Mouse (Mus musculus): ENCODE measurements around the gene Tes3-ps. TPM values are rescaled to one million over a fixed set of nuclear protein-coding genes. Genes with fewer than 3 reads are reported as not detected.
A peak's percentile ranks its signal among the peaks of the same experiment; 100 is the strongest.

Tes3-ps gene
- total RNA-seq, 2 experiments from 2014 or later, result 0.79 to 1.7 TPM

GRCm38 (mm10) chr13:49530636-49531035, 37.5 kb downstream of the Tes3-ps start:
- no peak overlapping the region for H3K4me3 ChIP-seq
- DNase-seq (ENCODE audit: low spot score in 2 of 2), result no peak
- peak; percentile 43 for TF ChIP-seq CTCF (conservative IDR thresholded peaks at IDR 0.05)
- H3K27ac ChIP-seq, result no peak overlapping the region

GRCm38 (mm10) chr13:49536946-49537345, 43.8 kb downstream of the Tes3-ps start:
- H3K4me3 ChIP-seq, result no peak overlapping the region
- H3K27ac ChIP-seq, result no peak overlapping the region
- TF ChIP-seq CTCF (conservative IDR thresholded peaks at IDR 0.05), result no peak
- no peak for DNase-seq (ENCODE audit: low spot score in 2 of 2)

GRCm38 (mm10) chr13:49538693-49539092, 45.6 kb downstream of the Tes3-ps start:
- no peak for DNase-seq (ENCODE audit: low spot score in 2 of 2)
- H3K4me3 ChIP-seq, result no peak overlapping the region
- H3K27ac ChIP-seq, result no peak overlapping the region
- TF ChIP-seq CTCF (conservative IDR thresholded peaks at IDR 0.05), result no peak

GRCm38 (mm10) chr13:49544279-49544678, 51.2 kb downstream of the Tes3-ps start, which contains the start of gene Aspn:
Aspn (plus strand) TSS chr13:49544443.
- Histone ChIP-seq H3K4me3 (no peak within 1 kb of the TSS), H3K27ac (no peak within 1 kb of the TSS)
- TF ChIP-seq CTCF (conservative IDR thresholded peaks at IDR 0.05), result no peak
- DNase-seq (ENCODE audit: low spot score in 2 of 2), result no peak

GRCm38 (mm10) chr13:49545646-49546045, 52.5 kb downstream of the Tes3-ps start:
- TF ChIP-seq CTCF (conservative IDR thresholded peaks at IDR 0.05), result no peak
- peak overlapping the region; percentile 43; the same call in 1 of the 2 replicates for H3K27ac ChIP-seq
- no peak for DNase-seq (ENCODE audit: low spot score in 2 of 2)
- H3K4me3 ChIP-seq, result no peak overlapping the region

Other genes starting within 250 kb of the Tes3-ps start
- gene Susd3, start 244.6 kb upstream of the Tes3-ps start, total RNA-seq (2021), result 1 to 10 TPM; 1.7 TPM
- gene Fgd3, start 173.0 kb upstream of the Tes3-ps start, total RNA-seq (2021), result 1 to 10 TPM; 5.6 to 7.1 TPM
- 10 to 100 TPM; 55.2 to 55.3 TPM for gene Bicd2, start 151.7 kb upstream of the Tes3-ps start, total RNA-seq (2021)
- 10 to 100 TPM; 33.1 to 41.0 TPM for gene Ippk, start 72.1 kb upstream of the Tes3-ps start, total RNA-seq (2021)
- gene Ecm2, start 11.5 kb downstream of the Tes3-ps start, total RNA-seq (2021), result 1 to 10 TPM; 6.5 to 8.1 TPM
- gene Aspn, start 51.1 kb downstream of the Tes3-ps start, total RNA-seq (2021), result 1 to 10 TPM in 1 of 2 experiments, under 1 TPM in 1; 0.83 to 1.2 TPM
- gene Omd, start 89.1 kb downstream of the Tes3-ps start, total RNA-seq (2021), result under 1 TPM; 0.31 to 0.59 TPM
- gene Ogn, start 114.7 kb downstream of the Tes3-ps start, total RNA-seq (2021), result 1 to 10 TPM; 5.3 to 6.1 TPM
- 1 to 10 TPM; 1.7 TPM for gene Cenpp, start 159.5 kb downstream of the Tes3-ps start, total RNA-seq (2021)
- gene Nol8, start 159.8 kb downstream of the Tes3-ps start, total RNA-seq (2021), result 10 to 100 TPM; 28.4 to 28.5 TPM
- 10 to 100 TPM; 60.1 to 66.9 TPM for gene Iars, start 188.8 kb downstream of the Tes3-ps start, total RNA-seq (2021)